Mouse (Mus musculus): ENCODE measurements at regions not wholly inside any gene's neighbourhood (a gene's known extent, or its start where the extent isn't known, plus 50 kb on each side); places are given as distances from the start of the nearest gene placed in this dataset.

DNA sequence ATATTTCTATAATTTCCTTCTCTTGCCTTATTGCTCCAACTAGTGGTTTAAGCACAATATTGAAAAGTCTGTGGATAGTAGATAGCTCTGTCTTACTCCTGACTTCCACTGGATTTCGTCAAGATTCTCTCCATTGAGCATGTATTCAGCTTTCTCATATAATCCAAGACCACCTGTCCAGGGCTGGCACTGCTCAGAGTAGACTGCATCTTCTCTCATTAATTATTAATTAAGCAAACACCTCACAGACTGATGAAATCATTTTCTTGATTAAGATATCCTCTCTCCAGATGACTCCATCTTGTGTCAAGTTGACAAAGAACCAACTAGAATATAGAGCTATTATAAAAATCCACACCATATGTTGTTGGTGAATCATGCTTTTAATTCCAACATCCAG lies 310.5 kb upstream of the Tle1 start:
- no peaks in the 10 kb centered on the region for H3K9me3 ChIP-seq (ENCODE audit: control insufficient read depth, low read length)
- H3K4me2 ChIP-seq (replicated peaks; ENCODE audit: low read depth, low read length, severe bottlenecking) = no peak overlapping the region
- H3K36me3 ChIP-seq (ENCODE audit: control insufficient read depth, insufficient read depth, low read length) = no peaks in the 10 kb centered on the region
- no peak for ATAC-seq (ENCODE audit: low FRiP score, low read depth)
- no peak for TF ChIP-seq POLR2A (IDR thresholded peaks at IDR 0.05; ENCODE audit: borderline replicate concordance, extremely low read depth, insufficient read depth, insufficient read length)
- H3K4me3 ChIP-seq (replicated peaks; ENCODE audit: low read length) = no peak overlapping the region
- H3K4me1 ChIP-seq (ENCODE audit: control insufficient read depth, insufficient read depth, low read length) = no peaks in the 10 kb centered on the region
- 81% methylated on average over 1 of the region's 1 CpGs for WGBS
- H3K27me3 ChIP-seq (ENCODE audit: control insufficient read depth, insufficient read depth, low read length) = no peaks in the 10 kb centered on the region
- no peak for DNase-seq (ENCODE audit: low spot score)
- no peak overlapping the region for H3K9ac ChIP-seq (ENCODE audit: low read depth, low read length, severe bottlenecking)
- H3K27ac ChIP-seq (replicated peaks; ENCODE audit: low read depth, low read length) = no peak overlapping the region

DNA sequence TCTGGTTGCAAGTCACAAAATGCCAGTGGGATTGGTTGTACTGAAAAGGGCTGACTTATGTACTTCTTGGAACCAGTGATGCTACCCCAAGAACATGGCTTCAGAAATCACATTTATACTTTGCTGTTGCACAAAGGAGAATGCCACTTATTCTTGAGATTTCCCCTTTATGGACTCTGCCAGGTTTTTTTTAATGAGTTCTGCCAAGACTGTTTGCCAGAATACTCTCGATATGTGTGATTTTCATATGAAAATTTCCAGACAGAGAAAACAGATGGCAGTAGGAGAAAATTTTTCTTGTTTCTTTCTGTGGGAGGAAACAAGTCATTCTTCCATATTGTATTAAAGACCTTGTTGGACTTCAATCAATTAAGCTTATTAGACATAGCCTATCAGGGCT lies 281.0 kb upstream of the Tle1 start:
- Histone ChIP-seq H3K36me3 (ENCODE audit: control insufficient read depth, insufficient read depth, low read length) (no peaks in the 10 kb centered on the region), H3K4me2 (replicated peaks; ENCODE audit: low read depth, low read length, severe bottlenecking) (no peak overlapping the region), H3K4me3 (replicated peaks; ENCODE audit: low read length) (no peak overlapping the region), H3K4me1 (ENCODE audit: control insufficient read depth, insufficient read depth, low read length) (no peaks in the 10 kb centered on the region), H3K27me3 (ENCODE audit: control insufficient read depth, insufficient read depth, low read length) (no peaks in the 10 kb centered on the region), H3K27ac (replicated peaks; ENCODE audit: low read depth, low read length) (no peak overlapping the region), H3K9ac (ENCODE audit: low read depth, low read length, severe bottlenecking) (no peak overlapping the region), H3K9me3 (ENCODE audit: control insufficient read depth, low read length) (no peaks in the 10 kb centered on the region)
- ATAC-seq (ENCODE audit: low FRiP score, low read depth) (no peak), DNase-seq (ENCODE audit: low spot score) (no peak)
- no peak for TF ChIP-seq POLR2A (IDR thresholded peaks at IDR 0.05; ENCODE audit: borderline replicate concordance, extremely low read depth, insufficient read depth, insufficient read length)
- WGBS = 45% methylated on average over 1 of the region's 1 CpGs

DNA sequence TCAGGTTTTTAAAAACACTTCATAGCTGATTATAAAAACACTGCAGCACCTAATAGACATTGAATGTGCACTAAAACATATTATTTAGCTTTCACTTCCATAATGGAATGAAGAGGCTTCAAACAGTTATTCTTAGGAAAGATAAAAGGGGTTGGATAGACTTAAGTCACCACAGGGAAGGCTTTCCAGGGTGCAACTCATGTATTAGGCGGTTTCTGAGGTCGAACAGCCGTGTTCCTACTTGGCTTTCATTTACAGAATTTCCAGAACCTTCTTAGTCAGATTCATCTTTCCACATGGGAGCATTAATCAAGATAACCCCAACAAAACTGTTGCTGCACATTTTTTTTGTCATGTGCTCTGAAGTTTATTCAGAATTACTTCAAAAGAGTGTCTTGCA lies 279.8 kb upstream of the Tle1 start:
- Histone ChIP-seq H3K36me3 (ENCODE audit: control insufficient read depth, insufficient read depth, low read length) (no peaks in the 10 kb centered on the region), H3K9me3 (ENCODE audit: control insufficient read depth, low read length) (no peaks in the 10 kb centered on the region), H3K27ac (replicated peaks; ENCODE audit: low read depth, low read length) (no peak overlapping the region), H3K4me2 (replicated peaks; ENCODE audit: low read depth, low read length, severe bottlenecking) (no peak overlapping the region), H3K27me3 (ENCODE audit: control insufficient read depth, insufficient read depth, low read length) (no peaks in the 10 kb centered on the region), H3K9ac (ENCODE audit: low read depth, low read length, severe bottlenecking) (no peak overlapping the region), H3K4me1 (ENCODE audit: control insufficient read depth, insufficient read depth, low read length) (no peaks in the 10 kb centered on the region), H3K4me3 (replicated peaks; ENCODE audit: low read length) (no peak overlapping the region)
- no peak for ATAC-seq (ENCODE audit: low FRiP score, low read depth)
- TF ChIP-seq POLR2A (IDR thresholded peaks at IDR 0.05; ENCODE audit: borderline replicate concordance, extremely low read depth, insufficient read depth, insufficient read length) = no peak
- peak; percentile 18 for DNase-seq (ENCODE audit: low spot score)
- 65% methylated on average over 3 of the region's 3 CpGs for WGBS

DNA sequence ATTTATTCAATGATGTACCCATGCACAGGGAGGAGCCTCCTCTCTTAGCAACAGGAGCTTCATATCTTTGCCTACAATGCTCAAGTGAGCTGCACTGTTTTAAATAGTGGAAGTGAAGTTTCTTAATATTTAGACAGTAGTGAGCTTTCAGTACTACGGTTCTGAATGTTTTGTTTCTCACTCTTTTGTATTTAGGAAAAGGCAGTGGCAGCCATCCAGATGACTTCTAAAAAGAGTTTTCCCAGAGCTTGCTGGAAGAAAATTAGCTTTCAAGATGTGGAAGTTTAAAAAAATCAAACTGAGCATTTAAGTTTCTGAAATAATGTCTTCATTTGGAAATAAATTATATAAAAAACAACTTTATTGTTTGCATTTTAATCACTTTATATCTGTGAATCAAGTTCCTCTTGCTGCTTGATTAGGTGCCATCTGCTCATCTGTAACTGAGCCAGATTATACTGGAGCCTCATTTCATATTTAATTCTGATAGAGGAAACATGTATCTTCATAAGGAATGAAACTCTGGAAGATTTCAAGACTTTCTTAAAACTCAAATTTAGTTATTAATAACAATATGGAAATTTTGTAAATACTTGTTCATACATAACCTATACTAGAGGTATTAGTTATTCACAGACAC lies 268.6 kb upstream of the Tle1 start:
- no peak overlapping the region for H3K4me3 ChIP-seq (replicated peaks; ENCODE audit: low read length)
- no peak for ATAC-seq (ENCODE audit: low FRiP score, low read depth)
- H3K27me3 ChIP-seq (ENCODE audit: control insufficient read depth, insufficient read depth, low read length) = no peaks in the 10 kb centered on the region
- H3K4me2 ChIP-seq (replicated peaks; ENCODE audit: low read depth, low read length, severe bottlenecking) = no peak overlapping the region
- TF ChIP-seq POLR2A (IDR thresholded peaks at IDR 0.05; ENCODE audit: borderline replicate concordance, extremely low read depth, insufficient read depth, insufficient read length) = no peak
- no peaks in the 10 kb centered on the region for H3K36me3 ChIP-seq (ENCODE audit: control insufficient read depth, insufficient read depth, low read length)
- DNase-seq (ENCODE audit: low spot score) = peak; percentile 26
- 70% methylated on average over 1 of the region's 1 CpGs for WGBS
- no peaks in the 10 kb centered on the region for H3K9me3 ChIP-seq (ENCODE audit: control insufficient read depth, low read length)
- no peak overlapping the region for H3K27ac ChIP-seq (replicated peaks; ENCODE audit: low read depth, low read length)
- no peak overlapping the region for H3K9ac ChIP-seq (ENCODE audit: low read depth, low read length, severe bottlenecking)
- no peaks in the 10 kb centered on the region for H3K4me1 ChIP-seq (ENCODE audit: control insufficient read depth, insufficient read depth, low read length)

DNA sequence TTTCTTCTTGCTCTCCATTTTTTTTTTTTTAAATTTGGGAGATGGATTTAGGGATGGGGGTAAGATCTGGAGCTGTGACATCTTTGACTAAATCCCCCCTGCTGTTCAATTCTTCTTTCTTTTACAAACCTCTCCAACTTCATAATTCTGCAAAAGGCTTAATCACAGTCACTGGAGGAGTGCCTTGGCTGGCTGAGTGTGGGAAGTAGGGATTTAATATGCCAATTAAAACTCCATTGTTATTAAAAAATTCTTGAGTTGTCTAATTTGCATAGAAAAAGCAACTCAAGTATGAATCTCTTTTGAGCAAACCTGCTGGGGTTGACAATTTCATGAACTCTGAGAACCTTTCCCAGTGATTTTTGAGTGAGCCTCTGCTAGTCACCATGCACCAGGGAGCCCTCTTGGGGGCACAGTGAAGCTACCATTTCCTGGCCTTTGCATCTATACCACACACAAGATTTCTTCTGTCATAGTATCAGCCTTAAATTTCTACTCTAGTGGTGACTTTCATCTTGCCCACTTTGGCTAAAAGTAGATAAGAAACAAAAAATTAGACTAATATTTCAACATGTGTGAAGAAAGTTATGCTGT lies 243.6 kb upstream of the Tle1 start:
- no peak for ATAC-seq (ENCODE audit: low FRiP score, low read depth)
- Histone ChIP-seq H3K4me1 (ENCODE audit: control insufficient read depth, insufficient read depth, low read length) (no peaks in the 10 kb centered on the region), H3K27ac (replicated peaks; ENCODE audit: low read depth, low read length) (no peak overlapping the region), H3K27me3 (ENCODE audit: control insufficient read depth, insufficient read depth, low read length) (no peaks in the 10 kb centered on the region), H3K4me3 (replicated peaks; ENCODE audit: low read length) (no peak overlapping the region), H3K9ac (ENCODE audit: low read depth, low read length, severe bottlenecking) (no peak overlapping the region), H3K9me3 (ENCODE audit: control insufficient read depth, low read length) (no peaks in the 10 kb centered on the region), H3K36me3 (ENCODE audit: control insufficient read depth, insufficient read depth, low read length) (no peaks in the 10 kb centered on the region), H3K4me2 (replicated peaks; ENCODE audit: low read depth, low read length, severe bottlenecking) (no peak overlapping the region)
- TF ChIP-seq POLR2A (IDR thresholded peaks at IDR 0.05; ENCODE audit: borderline replicate concordance, extremely low read depth, insufficient read depth, insufficient read length) = no peak
- DNase-seq (ENCODE audit: low spot score) = no peak
